Mouse (Mus musculus): Measurements from ENCODE around the gene Serpinb8.
A peak's percentile ranks its signal among the peaks of the same experiment; 100 is the strongest.

Serpinb8 gene

DNA sequence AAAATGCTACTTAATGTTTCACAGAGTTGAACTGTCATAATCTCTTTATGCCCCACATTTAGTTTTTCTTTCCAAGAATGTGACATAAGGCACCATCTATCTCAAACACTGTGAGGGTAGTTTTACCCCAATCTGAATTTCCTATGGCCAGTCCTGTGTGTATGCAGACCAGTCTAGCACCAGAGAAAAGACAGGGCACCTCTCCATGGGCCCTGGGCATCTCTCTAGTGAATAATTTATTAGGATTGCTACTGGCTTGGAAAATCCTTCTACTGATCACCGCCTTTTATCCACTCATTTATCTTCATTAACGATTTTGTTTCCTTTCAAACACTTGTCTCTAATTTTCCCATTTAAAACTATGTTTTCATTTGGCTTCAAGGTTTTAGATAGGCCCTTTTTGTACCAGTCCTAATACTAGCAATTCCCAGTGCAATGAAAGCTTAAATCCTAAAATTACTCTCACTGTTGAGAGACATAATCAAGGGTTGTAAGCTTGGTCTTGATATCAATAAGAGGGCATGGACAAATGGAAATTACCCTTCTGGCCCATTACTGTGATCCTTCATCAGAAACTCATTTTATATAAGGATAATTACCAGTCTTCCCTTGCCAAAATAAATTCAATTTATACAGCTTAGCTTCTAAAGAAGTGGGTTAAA lies 52.8 kb downstream of the Serpinb8 start:
- DNase-seq (ENCODE audit: low spot score): no peak

- no peak for DNase-seq (ENCODE audit: low spot score)
Measured at GRCm38 (mm10) chr1:107645086-107645485, 55.3 kb downstream of the Serpinb8 start.

GRCm38 (mm10) chr1:107657689-107658088 lies 67.9 kb downstream of the Serpinb8 start:
- DNase-seq (ENCODE audit: low spot score): peak; percentile 30
